Mouse (Mus musculus): ENCODE results near the gene Map2k5. TPM values are rescaled to one million over a fixed set of nuclear protein-coding genes. Genes with fewer than 3 reads are reported as not detected.

The Map2k5 gene
- total and polyA plus RNA-seq, 2 experiments from 2014 or later, result 22.4 to 32.7 TPM

GRCm38 (mm10) chr9:63194791-63195190 is 182.9 kb downstream of the Map2k5 start:
- Histone ChIP-seq H3K4me1 (ENCODE audit: insufficient read depth, low read length) (0 out of 2 replicates have a peak, but pooled peaks cover 3% of the 10 kb centered on the region), H3K27me3 (ENCODE audit: insufficient read depth, low read length) (no peaks in the 10 kb centered on the region), H3K9ac (replicated peaks; ENCODE audit: low read length, poor library complexity, severe bottlenecking) (no peak overlapping the region), H3K4me3 (ENCODE audit: low read depth, low read length) (no peak overlapping the region), H3K36me3 (ENCODE audit: insufficient read depth, low read length) (no peaks in the 10 kb centered on the region), H3K4me2 (ENCODE audit: low read depth, low read length, poor library complexity, severe bottlenecking) (no peak overlapping the region), H3K27ac (ENCODE audit: low read depth, low read length) (no peak overlapping the region), H3K9me3 (ENCODE audit: low read length) (no peaks in the 10 kb centered on the region)
- no peak for DNase-seq (ENCODE audit: low spot score)
- ATAC-seq (ENCODE audit: low FRiP score), result no peak
- TF ChIP-seq CTCF (IDR thresholded peaks at IDR 0.05), result no peak
- 53% methylated on average over 9 of the region's 9 CpGs for WGBS

- Histone ChIP-seq H3K27ac (ENCODE audit: low read depth, low read length) (no peak overlapping the region), H3K4me1 (ENCODE audit: insufficient read depth, low read length) (0 out of 2 replicates have a peak, but pooled peaks cover under 1% of the 10 kb centered on the region), H3K4me3 (ENCODE audit: low read depth, low read length) (no peak overlapping the region), H3K9ac (replicated peaks; ENCODE audit: low read length, poor library complexity, severe bottlenecking) (no peak overlapping the region), H3K4me2 (ENCODE audit: low read depth, low read length, poor library complexity, severe bottlenecking) (no peak overlapping the region), H3K36me3 (ENCODE audit: insufficient read depth, low read length) (no peaks in the 10 kb centered on the region), H3K9me3 (ENCODE audit: low read length) (no peaks in the 10 kb centered on the region), H3K27me3 (ENCODE audit: insufficient read depth, low read length) (no peaks in the 10 kb centered on the region)
- no peak for TF ChIP-seq CTCF (IDR thresholded peaks at IDR 0.05)
- ATAC-seq (ENCODE audit: low FRiP score), result no peak
- DNase-seq (ENCODE audit: low spot score), result no peak
- WGBS, result 74% methylated on average over 4 of the region's 4 CpGs
These were observed 184.9 kb downstream of the Map2k5 start for GRCm38 (mm10) chr9:63192809-63193208.

GRCm38 (mm10) chr9:63187310-63187709 is 190.4 kb downstream of the Map2k5 start:
- no peak for TF ChIP-seq CTCF (IDR thresholded peaks at IDR 0.05)
- no peak overlapping the region for H3K9ac ChIP-seq (replicated peaks; ENCODE audit: low read length, poor library complexity, severe bottlenecking)
- 15% methylated on average over 7 of the region's 7 CpGs for WGBS
- no peaks in the 10 kb centered on the region for H3K36me3 ChIP-seq (ENCODE audit: insufficient read depth, low read length)
- no peak overlapping the region for H3K4me2 ChIP-seq (ENCODE audit: low read depth, low read length, poor library complexity, severe bottlenecking)
- H3K4me1 ChIP-seq (ENCODE audit: insufficient read depth, low read length), result 0 out of 2 replicates have a peak, but pooled peaks cover 3% of the 10 kb centered on the region
- ATAC-seq (ENCODE audit: low FRiP score) (no peak), DNase-seq (ENCODE audit: low spot score) (no peak)
- H3K9me3 ChIP-seq (ENCODE audit: low read length), result no peaks in the 10 kb centered on the region
- H3K27me3 ChIP-seq (ENCODE audit: insufficient read depth, low read length), result no peaks in the 10 kb centered on the region
- H3K27ac ChIP-seq (ENCODE audit: low read depth, low read length), result no peak overlapping the region
- no peak overlapping the region for H3K4me3 ChIP-seq (ENCODE audit: low read depth, low read length)

GRCm38 (mm10) chr9:63185249-63185648 is 192.5 kb downstream of the Map2k5 start:
- no peaks in the 10 kb centered on the region for H3K27me3 ChIP-seq (ENCODE audit: insufficient read depth, low read length)
- no peaks in the 10 kb centered on the region for H3K36me3 ChIP-seq (ENCODE audit: insufficient read depth, low read length)
- no peak for TF ChIP-seq CTCF (IDR thresholded peaks at IDR 0.05)
- H3K27ac ChIP-seq (ENCODE audit: low read depth, low read length), result no peak overlapping the region
- DNase-seq (ENCODE audit: low spot score) (no peak), ATAC-seq (ENCODE audit: low FRiP score) (no peak)
- no peak overlapping the region for H3K9ac ChIP-seq (replicated peaks; ENCODE audit: low read length, poor library complexity, severe bottlenecking)
- H3K9me3 ChIP-seq (ENCODE audit: low read length), result no peaks in the 10 kb centered on the region
- H3K4me1 ChIP-seq (ENCODE audit: insufficient read depth, low read length), result peaks cover 3% of the 10 kb centered on the region; the same call in 1 of the 2 replicates
- no peak overlapping the region for H3K4me2 ChIP-seq (ENCODE audit: low read depth, low read length, poor library complexity, severe bottlenecking)
- 71% methylated on average over 7 of the region's 7 CpGs for WGBS
- no peak overlapping the region for H3K4me3 ChIP-seq (ENCODE audit: low read depth, low read length)

- Histone ChIP-seq H3K9me3 (ENCODE audit: low read length) (no peaks in the 10 kb centered on the region), H3K36me3 (ENCODE audit: insufficient read depth, low read length) (no peaks in the 10 kb centered on the region), H3K9ac (replicated peaks; ENCODE audit: low read length, poor library complexity, severe bottlenecking) (no peak overlapping the region), H3K27ac (ENCODE audit: low read depth, low read length) (no peak overlapping the region), H3K4me2 (ENCODE audit: low read depth, low read length, poor library complexity, severe bottlenecking) (no peak overlapping the region), H3K4me3 (ENCODE audit: low read depth, low read length) (no peak overlapping the region), H3K27me3 (ENCODE audit: insufficient read depth, low read length) (no peaks in the 10 kb centered on the region), H3K4me1 (ENCODE audit: insufficient read depth, low read length) (peaks cover 3% of the 10 kb centered on the region; the same call in 1 of the 2 replicates)
- no peak for DNase-seq (ENCODE audit: low spot score)
- TF ChIP-seq CTCF (IDR thresholded peaks at IDR 0.05), result no peak
- WGBS, result 70% methylated on average over 7 of the region's 7 CpGs
- ATAC-seq (ENCODE audit: low FRiP score), result no peak
These were observed 193.8 kb downstream of the Map2k5 start for GRCm38 (mm10) chr9:63183864-63184263.

- Histone ChIP-seq H3K4me3 (ENCODE audit: low read depth, low read length) (no peak overlapping the region), H3K36me3 (ENCODE audit: insufficient read depth, low read length) (no peaks in the 10 kb centered on the region), H3K27me3 (ENCODE audit: insufficient read depth, low read length) (no peaks in the 10 kb centered on the region), H3K9me3 (ENCODE audit: low read length) (no peaks in the 10 kb centered on the region), H3K4me2 (ENCODE audit: low read depth, low read length, poor library complexity, severe bottlenecking) (no peak overlapping the region), H3K9ac (replicated peaks; ENCODE audit: low read length, poor library complexity, severe bottlenecking) (no peak overlapping the region), H3K4me1 (ENCODE audit: insufficient read depth, low read length) (peaks cover 2% of the 10 kb centered on the region; the same call in 1 of the 2 replicates), H3K27ac (ENCODE audit: low read depth, low read length) (no peak overlapping the region)
- no peak for DNase-seq (ENCODE audit: low spot score)
- ATAC-seq (ENCODE audit: low FRiP score), result no peak
- no peak; the same call in 1 of the 2 replicates for TF ChIP-seq CTCF (IDR thresholded peaks at IDR 0.05)
- 29% methylated on average over 14 of the region's 14 CpGs for WGBS
These were observed 195.3 kb downstream of the Map2k5 start for GRCm38 (mm10) chr9:63182306-63182960.
